Comparison of ENCODE assay signal across 8 mouse cellular contexts in genomic region chr11:78887102-78887971, GRCm38 (mm10). TPM values are rescaled to one million over a fixed set of nuclear protein-coding genes. Genes with fewer than 3 reads are reported as not detected.
DNase-seq lines count a peak whose midpoint lies in the region; ATAC-seq and TF ChIP-seq lines count a peak whose summit lies in the region.

No protein-coding gene starts in this region.

- H3K36me3 ChIP-seq in forebrain, embryonic 14.5 days (ENCODE audit: control insufficient read depth, insufficient read depth, low read length): no peaks in the 10 kb centered on the region
- no peaks in the 10 kb centered on the region for H3K36me3 ChIP-seq in heart, postnatal 0 days (replicated peaks; ENCODE audit: control insufficient read depth, insufficient read depth, low read length)
- H3K36me3 ChIP-seq in lung, embryonic 14.5 days (ENCODE audit: insufficient read depth): no peaks in the 10 kb centered on the region
- no peaks in the 10 kb centered on the region for H3K36me3 ChIP-seq in neural tube, embryonic 15.5 days

- peak; percentile 92 for DNase-seq in forebrain, embryonic 14.5 days (ENCODE audit: low spot score)
- DNase-seq in heart, postnatal 0 days (ENCODE audit: low spot score): peak; percentile 69
- DNase-seq in large intestine, adult 2 months (ENCODE audit: low read depth, low spot score): peak; percentile 78
- peak; percentile 90 for DNase-seq in lung, embryonic 14.5 days
- DNase-seq in thymus, postnatal 0 days (ENCODE audit: low spot score): peak; percentile 18

- H3K4me3 ChIP-seq in forebrain, embryonic 14.5 days (ENCODE audit: low read depth, low read length): no peak overlapping the region
- no peak overlapping the region; the same call in 1 of the 2 replicates for H3K4me3 ChIP-seq in heart, postnatal 0 days (ENCODE audit: low read depth, low read length)
- H3K4me3 ChIP-seq in lung, embryonic 14.5 days (ENCODE audit: low read depth, low read length): no peak overlapping the region
- H3K4me3 ChIP-seq in neural tube, embryonic 15.5 days (replicated peaks): no peak overlapping the region

- H3K27me3 ChIP-seq in forebrain, embryonic 14.5 days (replicated peaks; ENCODE audit: control insufficient read depth, insufficient read depth, low read length): no peaks in the 10 kb centered on the region
- H3K27me3 ChIP-seq in heart, postnatal 0 days (ENCODE audit: control insufficient read depth, insufficient read depth, low read length): no peaks in the 10 kb centered on the region
- H3K27me3 ChIP-seq in lung, embryonic 14.5 days (ENCODE audit: insufficient read depth, low read length): no peaks in the 10 kb centered on the region
- H3K27me3 ChIP-seq in neural tube, embryonic 15.5 days (replicated peaks): no peaks in the 10 kb centered on the region

- peak overlapping the region; percentile 37 for H3K4me2 ChIP-seq in forebrain, embryonic 14.5 days (ENCODE audit: low read length)
- H3K4me2 ChIP-seq in heart, postnatal 0 days (ENCODE audit: low read depth, low read length): peak overlapping the region; percentile 31
- H3K4me2 ChIP-seq in lung, embryonic 14.5 days: 0 out of 2 replicates have a peak overlapping the region, but pooled peaks have one; percentile 10
- H3K4me2 ChIP-seq in neural tube, embryonic 15.5 days: peak overlapping the region; percentile 9; the same call in 1 of the 2 replicates

- WGBS in forebrain, embryonic 14.5 days: 15% methylated on average over 9 of the region's 9 CpGs
- WGBS in heart, postnatal 0 days: 41% methylated on average over 9 of the region's 9 CpGs
- WGBS in large intestine, adult 2 months: 39% methylated on average over 9 of the region's 9 CpGs
- 41% methylated on average over 9 of the region's 9 CpGs for WGBS in lung, embryonic 14.5 days
- WGBS in neural tube, embryonic 15.5 days: 26% methylated on average over 9 of the region's 9 CpGs

- TF ChIP-seq EP300 in heart, postnatal 0 days (IDR thresholded peaks at IDR 0.05; ENCODE audit: low read depth): no peak

- ATAC-seq in CD4-positive, CD25-positive, alpha-beta regulatory T cell, adult 4 months: peak; percentile 99
- peak; percentile 81 for ATAC-seq in cerebellum, adult (ENCODE audit: insufficient number of reproducible peaks, low FRiP score, low TSS enrichment)
- peak; percentile 88 for ATAC-seq in forebrain, embryonic 14.5 days
- peak; percentile 81 for ATAC-seq in heart, postnatal 0 days (ENCODE audit: insufficient read depth, low read depth)
- ATAC-seq in lung, embryonic 14.5 days (ENCODE audit: insufficient read depth): peak; percentile 88
- ATAC-seq in neural tube, embryonic 15.5 days (ENCODE audit: low FRiP score): peak; percentile 81; the same call in 1 of the 2 replicates

- no peaks in the 10 kb centered on the region for H3K9me3 ChIP-seq in forebrain, embryonic 14.5 days (replicated peaks; ENCODE audit: control insufficient read depth, low read length)
- H3K9me3 ChIP-seq in heart, postnatal 0 days (replicated peaks; ENCODE audit: control insufficient read depth, low read length): no peaks in the 10 kb centered on the region
- H3K9me3 ChIP-seq in lung, embryonic 14.5 days (ENCODE audit: low read depth, low read length): no peaks in the 10 kb centered on the region
- no peaks in the 10 kb centered on the region for H3K9me3 ChIP-seq in neural tube, embryonic 15.5 days (replicated peaks)

- H3K27ac ChIP-seq in forebrain, embryonic 14.5 days (ENCODE audit: low read depth, low read length): peak overlapping the region; percentile 79
- peak overlapping the region; percentile 43; the same call in 1 of the 2 replicates for H3K27ac ChIP-seq in heart, postnatal 0 days (ENCODE audit: low read depth)
- H3K27ac ChIP-seq in lung, embryonic 14.5 days (ENCODE audit: low read depth): no peak overlapping the region; the same call in 1 of the 2 replicates
- peak overlapping the region; percentile 80 for H3K27ac ChIP-seq in neural tube, embryonic 15.5 days (replicated peaks)

- H3K4me1 ChIP-seq in forebrain, embryonic 14.5 days (ENCODE audit: control insufficient read depth, insufficient read depth, low read length): peaks cover 12% of the 10 kb centered on the region; the same call in 1 of the 2 replicates
- H3K4me1 ChIP-seq in heart, postnatal 0 days (ENCODE audit: control insufficient read depth, insufficient read depth): peaks cover 4% of the 10 kb centered on the region; the same call in 1 of the 2 replicates
- H3K4me1 ChIP-seq in lung, embryonic 14.5 days (ENCODE audit: insufficient read depth): no peaks in the 10 kb centered on the region
- H3K4me1 ChIP-seq in neural tube, embryonic 15.5 days: peaks cover 15% of the 10 kb centered on the region

- no peak for TF ChIP-seq CTCF in heart, postnatal 0 days (IDR thresholded peaks at IDR 0.05; ENCODE audit: low read depth)
- TF ChIP-seq CTCF in lung, embryonic 14.5 days (IDR thresholded peaks at IDR 0.05; ENCODE audit: low read depth): no peak

- peak overlapping the region; percentile 6; the same call in 1 of the 2 replicates for H3K9ac ChIP-seq in forebrain, embryonic 14.5 days (ENCODE audit: low read length)
- H3K9ac ChIP-seq in heart, postnatal 0 days (replicated peaks; ENCODE audit: low read depth, low read length): no peak overlapping the region
- no peak overlapping the region for H3K9ac ChIP-seq in lung, embryonic 14.5 days
- no peak overlapping the region for H3K9ac ChIP-seq in neural tube, embryonic 15.5 days (replicated peaks)

RNA-seq across cellular contexts. Expression of gene Nos2, which starts 33.2 kb away (rescaled TPM):
- polyA plus RNA-seq in CD4-positive, CD25-positive, alpha-beta regulatory T cell, adult 4 months (2017; shearing (Covaris generic)): not detected
- 0.50 and 1.2 TPM in 2 replicates for polyA plus RNA-seq in forebrain, embryonic 14.5 days (2014; fragmentation: Nextera tagmentation; extraction: Ambion mirVana)
- 0.19 and 0.53 TPM in 2 replicates for total RNA-seq in heart, postnatal 0 days (2014; rRNA removed; ENCODE audit: low replicate concordance)
- 1.7 and 1.8 TPM in 2 replicates for polyA plus RNA-seq in heart, postnatal 0 days (2015; fragmentation: Nextera tagmentation; extraction: Ambion mirVana)
- polyA plus RNA-seq in large intestine, adult 2 months (2012; rRNA removed): 67.4 and 76.0 TPM in 2 replicates
- 3.1 and 3.9 TPM in 2 replicates for polyA plus RNA-seq in lung, embryonic 14.5 days (2014; fragmentation: Nextera tagmentation; extraction: Ambion mirVana)
- 1.0 and 1.3 TPM in 2 replicates for polyA plus RNA-seq in neural tube, embryonic 15.5 days (2015; fragmentation: Nextera tagmentation; extraction: Ambion mirVana)
- 0.92 and 0.96 TPM in 2 replicates for polyA plus RNA-seq in thymus, postnatal 0 days (2015; fragmentation: Nextera tagmentation; extraction: Ambion mirVana)

Comparison
In these comparisons a context has a peak if more than half of its experiments do, and no peak if none do; other contexts are left out.
1. DNase-seq: peak in every context shown above with its lines; median percentile 92 in forebrain, embryonic 14.5 days; 90 in lung, embryonic 14.5 days; 78 in large intestine, adult 2 months; 69 in heart, postnatal 0 days; 18 in thymus, postnatal 0 days.
2. RNA of gene Nos2, which starts 33.2 kb away (polyA plus RNA-seq): 67.4 to 76.0 TPM in large intestine, adult 2 months; 3.1 to 3.9 TPM in lung, embryonic 14.5 days, 1.7 to 1.8 TPM in heart, postnatal 0 days, 1.0 to 1.3 TPM in neural tube, embryonic 15.5 days, 0.92 to 0.96 TPM in thymus, postnatal 0 days, 0.50 to 1.2 TPM in forebrain, embryonic 14.5 days and not detected in CD4-positive, CD25-positive, alpha-beta regulatory T cell, adult 4 months; every median in the first group is over 10 times any median in the second.
3. Peak in every context shown above with its lines, with median percentiles within 50 percentile points of each other: ATAC-seq and H3K4me2 ChIP-seq.